Mouse (Mus musculus) brain, embryonic 14.5 days (tissue): ENCODE measurements at regions not wholly inside any gene's neighbourhood (a gene's known extent, or its start where the extent isn't known, plus 50 kb on each side); places are given as distances from the start of the nearest gene placed in this dataset.

Experiments used
- DNase-seq: peaks from one replicate; pipeline ENCODE4 v3.0.0-alpha.2; 2011; ENCODE audit warnings: low read depth
- CTCF ChIP-seq: fragments of 200-500 bp; IDR thresholded peaks from 2 replicates; pipeline ENCODE4 v1.5.1; 2012; ENCODE audit warnings: inconsistent platforms, mild to moderate bottlenecking, moderate library complexity, borderline replicate concordance; ENCODE audit not compliant: insufficient read depth, insufficient read length; ENCODE audit errors: extremely low read depth
- POLR2A ChIP-seq: fragments of 200-500 bp; IDR thresholded peaks from 2 replicates; pipeline ENCODE4 v1.6.1; 2012; ENCODE audit warnings: mild to moderate bottlenecking, inconsistent platforms, borderline replicate concordance; ENCODE audit not compliant: poor library complexity, insufficient read depth, insufficient read length, severe bottlenecking; ENCODE audit errors: extremely low read depth

DNA sequence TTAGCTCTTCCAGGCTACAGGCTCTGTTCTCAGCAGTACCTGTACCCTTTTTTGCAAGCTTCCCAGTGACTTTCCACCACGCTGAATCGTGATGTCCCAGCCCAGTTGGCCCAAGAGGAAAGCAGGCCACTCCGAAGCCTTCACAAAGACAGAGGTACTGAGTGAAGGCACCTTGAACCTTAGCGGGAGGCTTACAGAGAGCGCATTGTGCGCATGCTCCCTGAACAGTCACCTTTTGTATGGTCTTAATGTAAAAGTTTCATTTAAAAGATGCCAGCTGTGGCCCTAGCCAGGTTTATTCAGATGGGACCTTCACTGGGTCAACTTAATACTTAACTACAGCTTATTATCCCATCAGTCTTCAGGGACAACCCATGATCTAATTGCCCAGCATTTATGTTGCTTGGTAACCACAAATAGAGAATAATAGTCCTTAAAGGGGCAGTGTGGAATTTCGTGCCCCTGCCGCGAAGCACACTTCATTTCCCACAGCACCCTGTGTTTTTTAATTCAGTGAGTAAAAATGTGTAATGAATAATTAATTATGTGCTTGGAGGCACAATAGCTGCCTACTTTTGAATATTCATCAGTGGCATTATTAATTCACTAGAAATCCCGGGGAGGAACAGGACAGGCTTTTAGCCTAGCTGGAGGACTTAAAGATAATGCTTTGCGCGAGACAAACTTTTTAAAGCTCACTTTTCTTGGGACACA is 111.3 kb upstream of the Vrk1 start:
- TF ChIP-seq POLR2A (no peak), CTCF (no peak)
- peak; percentile 96 for DNase-seq

DNA sequence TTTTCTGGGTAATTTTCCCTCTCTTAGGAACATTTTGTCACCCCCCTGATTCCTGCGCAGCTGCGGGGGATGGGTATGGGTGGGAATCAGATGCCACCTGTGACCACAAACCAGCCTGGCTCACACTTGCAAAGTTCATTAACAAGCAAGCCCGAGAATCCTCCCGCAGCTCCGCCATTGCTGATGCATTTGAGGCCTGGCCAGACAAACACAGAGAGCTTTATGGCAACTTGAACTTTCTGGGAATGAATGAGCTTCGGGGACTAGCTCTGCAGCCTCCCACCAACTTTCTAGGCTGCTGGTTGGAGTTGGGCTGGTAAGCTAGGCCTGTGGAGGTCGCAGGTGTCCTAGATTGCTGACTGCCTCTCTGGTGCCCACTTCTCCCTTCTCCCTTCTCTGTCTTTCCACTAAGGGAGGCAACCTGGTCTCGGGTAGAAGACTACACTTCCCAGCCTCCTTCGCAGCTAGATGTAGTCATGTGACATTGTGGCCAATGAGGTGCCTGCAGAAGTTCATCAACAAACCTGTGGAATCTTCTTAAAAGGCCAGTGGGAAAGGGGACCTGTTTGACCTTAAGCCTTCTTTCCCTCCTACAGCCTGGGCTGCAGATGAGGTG is 110.6 kb upstream of the Vrk1 start:
- TF ChIP-seq CTCF (no peak), POLR2A (no peak)
- DNase-seq = peak; percentile 93

DNA sequence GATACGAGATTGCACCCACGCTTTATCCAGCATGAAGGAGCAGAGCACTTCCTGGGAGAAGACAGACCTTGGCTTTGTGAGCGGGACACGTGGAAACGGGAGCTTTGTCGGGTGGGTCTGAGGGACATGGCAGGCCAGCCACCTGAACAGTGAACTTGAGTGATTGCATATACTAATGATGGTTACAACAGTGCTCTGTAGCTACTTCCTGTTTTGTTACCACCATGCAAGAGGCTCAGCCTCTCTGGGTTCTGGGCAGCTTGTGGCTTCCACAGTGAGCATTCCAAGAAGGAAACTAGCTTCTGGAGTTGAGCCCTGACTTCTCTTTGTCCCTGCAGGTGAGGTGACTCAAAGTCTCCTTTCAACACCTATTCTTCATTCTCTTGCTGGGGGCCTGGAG is 109.5 kb upstream of the Vrk1 start:
- DNase-seq = no peak

DNA sequence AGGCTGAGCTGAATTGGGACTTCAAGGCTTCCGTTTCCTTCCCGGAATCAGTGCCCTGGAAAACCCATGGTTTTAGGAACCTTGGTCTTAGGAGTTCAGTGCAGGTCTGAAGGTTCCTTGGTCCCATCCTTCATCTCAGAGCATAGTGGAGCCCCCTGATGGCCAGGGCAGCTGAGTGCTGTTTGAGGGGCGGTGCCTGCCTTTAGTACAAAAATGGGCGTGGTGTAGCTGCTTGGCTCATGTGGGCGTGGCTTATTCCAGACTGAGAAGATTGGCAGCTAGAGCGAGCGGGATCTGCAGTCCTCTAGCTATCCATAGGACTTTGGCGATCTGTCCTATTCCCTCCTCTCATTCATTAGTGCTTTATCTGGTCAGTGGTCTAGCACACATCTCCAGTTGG is 107.0 kb upstream of the Vrk1 start:
- no peak for DNase-seq
- TF ChIP-seq CTCF (no peak), POLR2A (no peak)

More for the DNA sequence above, 109.5 kb upstream of the Vrk1 start:
- TF ChIP-seq CTCF = no peak

DNA sequence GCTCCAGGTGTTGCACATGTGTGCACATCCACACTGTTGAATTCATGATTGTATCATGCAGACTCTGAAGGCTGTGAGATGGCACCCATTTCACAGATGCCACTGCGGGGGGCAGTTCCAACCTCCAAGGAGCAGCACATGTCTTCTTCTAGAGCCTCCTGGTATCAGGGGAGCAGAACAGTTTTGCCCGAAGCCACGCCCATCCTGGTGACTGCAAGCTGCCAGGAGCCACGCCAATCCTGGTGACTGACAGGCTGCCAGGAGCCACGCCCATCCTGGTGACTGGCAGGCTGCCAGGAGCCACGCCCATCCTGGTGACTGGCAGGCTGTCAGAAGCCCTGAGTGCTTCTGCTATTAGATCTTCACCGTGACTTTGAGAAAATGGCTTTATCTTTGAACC is 103.4 kb upstream of the Vrk1 start:
- TF ChIP-seq CTCF (no peak), POLR2A (no peak)
- peak; percentile 87 for DNase-seq

DNA sequence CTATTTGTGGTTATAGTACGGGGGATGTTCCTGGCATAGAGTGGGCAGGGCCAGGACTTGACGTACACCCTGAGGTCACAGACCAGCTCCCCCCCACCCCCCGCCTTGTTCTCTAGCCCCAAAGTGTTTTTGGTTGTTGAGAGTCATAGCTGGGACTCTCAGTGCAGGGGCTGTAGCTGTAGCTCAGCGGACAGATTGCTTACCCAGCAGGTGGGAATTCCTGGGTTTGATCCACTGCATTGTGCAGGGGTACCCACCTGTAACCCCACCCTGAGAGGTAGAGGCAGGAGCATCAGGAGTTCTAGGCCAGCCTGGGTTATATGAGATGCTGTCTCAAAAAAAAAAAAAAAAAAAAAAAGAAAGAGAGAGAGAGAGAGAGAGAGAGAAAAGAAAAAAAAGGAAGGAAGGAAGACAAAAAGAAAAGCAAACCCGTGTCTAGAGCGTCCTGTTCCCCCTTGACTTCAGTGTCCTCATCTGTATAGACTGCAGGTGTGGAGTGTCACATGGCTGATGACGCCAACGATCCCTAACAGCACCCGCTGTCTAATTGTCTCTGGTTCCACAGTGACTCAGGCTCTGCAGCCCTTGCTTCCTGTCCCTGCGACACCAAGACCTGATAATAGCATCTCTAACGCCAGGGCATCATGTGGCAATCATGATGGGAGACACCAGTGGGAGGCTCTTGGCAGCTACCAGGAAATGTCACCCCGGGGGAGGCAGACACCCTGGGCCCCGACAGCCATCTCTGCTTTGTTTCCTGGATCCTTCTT is 102.0 kb upstream of the Vrk1 start:
- TF ChIP-seq CTCF = no peak
- TF ChIP-seq POLR2A = no peak

DNA sequence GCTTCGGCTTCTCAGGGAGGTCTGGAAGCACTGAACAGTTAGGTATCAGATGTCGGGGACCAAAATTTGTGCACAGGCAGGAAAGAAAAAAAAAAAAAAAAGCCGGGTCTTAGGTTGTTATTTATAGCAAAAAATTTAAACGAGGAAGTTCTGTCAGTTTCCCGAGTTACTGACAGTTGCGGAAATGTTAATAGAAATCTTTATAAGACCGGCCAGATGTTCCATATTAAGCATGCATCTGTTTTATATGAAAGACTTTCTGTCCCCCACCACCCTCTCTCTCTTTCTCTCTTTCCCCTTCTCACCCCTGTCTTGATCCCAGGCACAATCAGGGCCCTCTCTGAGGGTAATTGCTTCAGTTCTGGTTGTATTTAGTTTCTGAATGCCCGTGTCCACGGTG is 98.5 kb upstream of the Vrk1 start:
- TF ChIP-seq CTCF = no peak
- no peak for TF ChIP-seq POLR2A

More for the DNA sequence above, 102.0 kb upstream of the Vrk1 start:
- DNase-seq = no peak

DNA sequence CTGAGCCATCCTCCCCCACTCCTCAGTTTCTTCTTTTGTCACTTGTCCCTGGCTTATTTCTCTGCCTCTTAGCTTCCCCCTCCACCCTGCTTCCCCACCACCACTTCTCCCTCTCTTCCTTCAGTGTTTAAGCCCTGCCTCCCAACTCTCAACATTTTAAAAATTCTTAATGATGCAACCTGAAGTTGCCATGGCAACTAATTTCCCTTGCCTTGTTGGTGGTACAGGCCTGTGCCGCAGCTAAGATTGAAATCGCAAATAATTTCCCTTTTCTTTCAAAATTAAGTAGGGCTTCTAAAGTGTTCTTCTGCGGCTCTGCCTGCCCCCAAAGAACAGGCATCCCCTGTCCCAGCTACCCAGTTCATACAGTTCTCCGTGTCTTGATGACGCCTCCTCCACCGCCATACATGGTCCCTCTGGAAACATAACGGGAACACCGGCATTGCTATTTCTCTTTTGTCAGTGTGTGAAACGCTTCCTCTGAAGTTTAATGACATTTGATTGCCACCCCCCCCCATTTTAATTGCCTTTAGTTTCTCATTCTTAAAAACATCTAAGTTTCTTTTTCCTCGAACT is 92.6 kb upstream of the Vrk1 start:
- peak; percentile 79 for DNase-seq
- no peak for TF ChIP-seq POLR2A
- TF ChIP-seq CTCF = no peak

More for the DNA sequence above, 98.5 kb upstream of the Vrk1 start:
- DNase-seq = no peak

DNA sequence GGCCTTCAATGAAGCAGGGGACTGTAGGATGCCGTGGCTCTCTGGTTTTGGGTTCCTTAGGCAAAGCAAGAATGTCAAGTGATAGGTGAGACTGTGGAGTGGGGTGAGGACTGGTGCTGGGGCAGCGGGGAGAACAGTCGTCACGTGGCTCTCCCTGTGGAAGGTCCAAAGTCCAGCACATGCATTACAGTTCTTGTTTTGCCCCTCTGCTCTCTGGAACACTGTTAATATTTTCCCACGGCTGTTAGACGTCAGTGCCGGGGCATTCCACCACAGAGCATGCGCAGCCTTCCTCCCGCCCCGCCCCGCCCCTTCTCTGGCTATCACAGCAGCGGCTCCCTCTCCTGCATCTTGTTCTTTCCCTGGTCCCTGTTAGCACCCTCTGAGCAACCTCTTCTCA is 91.3 kb upstream of the Vrk1 start:
- no peak for TF ChIP-seq CTCF
- no peak for TF ChIP-seq POLR2A
- DNase-seq = no peak

DNA sequence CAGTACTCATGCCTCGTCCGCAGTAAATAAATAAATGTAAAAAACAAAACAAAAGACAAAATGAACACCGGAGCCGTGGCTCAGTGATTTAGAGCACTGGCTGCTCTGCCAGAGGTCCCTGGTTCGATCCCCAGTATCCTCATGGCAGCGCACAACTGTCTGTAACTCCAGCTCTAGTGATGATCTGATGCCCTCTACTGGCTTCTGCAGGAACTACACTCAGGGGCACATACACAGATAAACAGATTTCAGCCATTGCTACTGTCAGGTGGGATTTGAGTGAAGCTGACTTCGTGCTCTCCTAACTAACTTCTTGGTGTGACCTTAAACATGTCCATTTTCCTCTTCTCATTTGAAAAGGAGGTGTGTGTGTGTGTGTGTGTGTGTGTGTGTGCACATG is 82.8 kb upstream of the Vrk1 start:
- DNase-seq = no peak
- TF ChIP-seq CTCF (peak; percentile 35; the same call in 1 of the 2 replicates), POLR2A (no peak)

DNA sequence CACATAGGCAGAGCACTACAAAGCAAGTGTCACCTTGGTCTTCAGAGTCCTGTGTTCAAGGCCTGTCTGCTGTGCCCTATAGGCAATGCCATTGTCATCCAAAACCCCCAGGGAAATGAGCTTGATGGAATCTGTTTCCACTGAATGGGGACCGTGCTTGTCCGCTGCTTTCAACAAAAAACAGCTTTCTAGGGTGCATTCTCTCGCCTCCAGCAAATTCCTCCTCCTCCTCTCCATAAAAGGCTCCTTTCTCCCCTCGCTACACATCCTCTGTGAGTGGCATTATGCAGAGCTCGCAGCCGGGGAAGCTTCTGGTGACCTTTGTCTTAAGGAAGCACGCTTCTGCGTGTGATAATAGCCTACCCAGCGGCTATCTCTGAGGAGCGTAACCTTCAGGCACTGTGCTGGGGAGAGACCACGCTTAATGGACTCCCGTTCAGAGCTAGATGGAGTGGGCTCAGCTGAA is 80.5 kb upstream of the Vrk1 start:
- no peak for TF ChIP-seq POLR2A
- no peak for TF ChIP-seq CTCF
- peak; percentile 69 for DNase-seq
